Mouse (Mus musculus) kidney, embryonic 14.5 days (tissue): ENCODE measurements around the gene Myh2. TPM values are rescaled to one million over a fixed set of nuclear protein-coding genes. Genes with fewer than 3 reads are reported as not detected.

ENCODE experiments used
- polyA plus RNA-seq: library from polyadenylated mRNA; unstranded; fragments of >200 nt; fragmentation: Nextera tagmentation; extraction: Ambion mirVana; gene quantifications from 2 replicates; pipeline ENCODE4 v1.2.1, GENCODE M21; 2014

Gene Myh2
- polyA plus RNA-seq, 1 experiment from 2014 or later = not detected

Other genes starting within 250 kb of the Myh2 start
- not detected in 2 replicates for gene Tmem238l, start 214.4 kb upstream of the Myh2 start, polyA plus RNA-seq
- gene Tmem220, start 145.9 kb upstream of the Myh2 start, polyA plus RNA-seq = 1.7 TPM in 2 replicates
- 27.0 and 27.7 TPM in 2 replicates for gene Adprm, start 118.4 kb upstream of the Myh2 start, polyA plus RNA-seq
- 11.8 and 19.2 TPM in 2 replicates for gene Sco1, start 118.4 kb upstream of the Myh2 start, polyA plus RNA-seq
- 0.10 and 0.45 TPM in 2 replicates for gene Myh3, start 92.7 kb upstream of the Myh2 start, polyA plus RNA-seq
- 0.04 TPM in 1 of 2 replicates, not detected in the other for gene Myh1, start 29.0 kb downstream of the Myh2 start, polyA plus RNA-seq
- not detected in 2 replicates for gene Myh4, start 67.0 kb downstream of the Myh2 start, polyA plus RNA-seq
- 0.04 and 0.12 TPM in 2 replicates for gene Myh8, start 106.1 kb downstream of the Myh2 start, polyA plus RNA-seq
- gene Myh13, start 150.6 kb downstream of the Myh2 start, polyA plus RNA-seq = not detected in 2 replicates